Mouse (Mus musculus): ENCODE results near the gene Mpzl2. TPM values are rescaled to one million over a fixed set of nuclear protein-coding genes. Genes with fewer than 3 reads are reported as not detected.

Mpzl2 gene
- polyA plus RNA-seq, 1 experiment from 2014 or later, result 0.92 TPM

Other genes starting within 250 kb of the Mpzl2 start
- gene Tmem25, start 240.5 kb upstream of the Mpzl2 start, polyA plus RNA-seq (2016; fragmentation: Nextera tagmentation; extraction: Ambion mirVana), result 2.2 and 2.4 TPM in 2 replicates
- not detected in 2 replicates for gene Ttc36, start 236.7 kb upstream of the Mpzl2 start, polyA plus RNA-seq (2016; fragmentation: Nextera tagmentation; extraction: Ambion mirVana)
- 11.9 and 12.0 TPM in 2 replicates for gene Kmt2a, start 158.5 kb upstream of the Mpzl2 start, polyA plus RNA-seq (2016; fragmentation: Nextera tagmentation; extraction: Ambion mirVana)
- 924 and 963 TPM in 2 replicates for gene Atp5l, start 119.1 kb upstream of the Mpzl2 start, polyA plus RNA-seq (2016; fragmentation: Nextera tagmentation; extraction: Ambion mirVana)
- 18.9 and 21.6 TPM in 2 replicates for gene Ube4a, start 74.2 kb upstream of the Mpzl2 start, polyA plus RNA-seq (2016; fragmentation: Nextera tagmentation; extraction: Ambion mirVana)
- 0.35 TPM in 1 of 2 replicates, not detected in the other for gene Cd3g, start 59.4 kb upstream of the Mpzl2 start, polyA plus RNA-seq (2016; fragmentation: Nextera tagmentation; extraction: Ambion mirVana)
- gene Cd3d, start 58.0 kb upstream of the Mpzl2 start, polyA plus RNA-seq (2016; fragmentation: Nextera tagmentation; extraction: Ambion mirVana), result not detected in 2 replicates
- not detected in 2 replicates for gene Cd3e, start 30.2 kb upstream of the Mpzl2 start, polyA plus RNA-seq (2016; fragmentation: Nextera tagmentation; extraction: Ambion mirVana)
- gene Mpzl3, start 15.4 kb downstream of the Mpzl2 start, polyA plus RNA-seq (2016; fragmentation: Nextera tagmentation; extraction: Ambion mirVana), result 2.1 and 2.2 TPM in 2 replicates
- gene Jaml, start 39.4 kb downstream of the Mpzl2 start, polyA plus RNA-seq (2016; fragmentation: Nextera tagmentation; extraction: Ambion mirVana), result 0.42 and 0.51 TPM in 2 replicates
- gene Scn2b, start 78.0 kb downstream of the Mpzl2 start, polyA plus RNA-seq (2016; fragmentation: Nextera tagmentation; extraction: Ambion mirVana), result 1.2 and 2.1 TPM in 2 replicates
- gene Scn4b, start 98.6 kb downstream of the Mpzl2 start, polyA plus RNA-seq (2016; fragmentation: Nextera tagmentation; extraction: Ambion mirVana), result 0.62 and 0.91 TPM in 2 replicates
- gene BC049352, start 142.2 kb downstream of the Mpzl2 start, polyA plus RNA-seq (2016; fragmentation: Nextera tagmentation; extraction: Ambion mirVana), result not detected in 2 replicates
- not detected in 2 replicates for gene Tmprss4, start 164.3 kb downstream of the Mpzl2 start, polyA plus RNA-seq (2016; fragmentation: Nextera tagmentation; extraction: Ambion mirVana)
- gene Il10ra, start 229.3 kb downstream of the Mpzl2 start, polyA plus RNA-seq (2016; fragmentation: Nextera tagmentation; extraction: Ambion mirVana), result 0.63 and 0.74 TPM in 2 replicates

All from heart, embryonic 12.5 days (tissue).